Mouse (Mus musculus): ENCODE data around the gene Olfr1444. TPM values are rescaled to one million over a fixed set of nuclear protein-coding genes. Genes with fewer than 3 reads are reported as not detected.

Olfr1444 gene
- not detected in 2 replicates for polyA plus RNA-seq (2014; fragmentation: Nextera tagmentation; extraction: Ambion mirVana)

GRCm38 (mm10) chr19:12856983-12857382 lies at the start of gene Olfr1444:
Olfr1444 (plus strand) TSS chr19:12857283.
- H3K9ac ChIP-seq (replicated peaks; ENCODE audit: low read length) = no peak within 1 kb of the TSS
- no peaks in the 10 kb centered on the region for H3K36me3 ChIP-seq (replicated peaks; ENCODE audit: control insufficient read depth, insufficient read depth, low read depth, low read length)
- H3K9me3 ChIP-seq (replicated peaks; ENCODE audit: control insufficient read depth, low read length) = no peaks in the 10 kb centered on the region
- ATAC-seq (replicated peaks; ENCODE audit: insufficient number of reproducible peaks, low FRiP score, low TSS enrichment, low read depth) (no peak), DNase-seq (ENCODE audit: low spot score) (no peak)
- no peak within 1 kb of the TSS for H3K4me3 ChIP-seq (ENCODE audit: low read depth, low read length)
- WGBS = 32% methylated on average over 1 of the region's 1 CpGs
- H3K4me1 ChIP-seq (ENCODE audit: control insufficient read depth, insufficient read depth, low read length) = no peaks in the 10 kb centered on the region
- no peaks in the 10 kb centered on the region for H3K27me3 ChIP-seq (ENCODE audit: control insufficient read depth, insufficient read depth, low read length)
- no peak within 1 kb of the TSS for H3K4me2 ChIP-seq (ENCODE audit: low read depth, low read length)
- no peak within 1 kb of the TSS for H3K27ac ChIP-seq (replicated peaks; ENCODE audit: low read depth, low read length)

GRCm38 (mm10) chr19:12812644-12813364 lies 44.3 kb upstream of the Olfr1444 start:
- no peak overlapping the region for H3K9ac ChIP-seq (replicated peaks; ENCODE audit: low read length)
- 67% methylated on average over 1 of the region's 1 CpGs for WGBS
- no peaks in the 10 kb centered on the region for H3K36me3 ChIP-seq (replicated peaks; ENCODE audit: control insufficient read depth, insufficient read depth, low read depth, low read length)
- H3K4me2 ChIP-seq (ENCODE audit: low read depth, low read length) = no peak overlapping the region
- H3K4me1 ChIP-seq (ENCODE audit: control insufficient read depth, insufficient read depth, low read length) = no peaks in the 10 kb centered on the region
- no peaks in the 10 kb centered on the region for H3K9me3 ChIP-seq (replicated peaks; ENCODE audit: control insufficient read depth, low read length)
- H3K27ac ChIP-seq (replicated peaks; ENCODE audit: low read depth, low read length) = no peak overlapping the region
- no peaks in the 10 kb centered on the region for H3K27me3 ChIP-seq (ENCODE audit: control insufficient read depth, insufficient read depth, low read length)
- no peak for ATAC-seq (replicated peaks; ENCODE audit: insufficient number of reproducible peaks, low FRiP score, low TSS enrichment, low read depth)
- H3K4me3 ChIP-seq (ENCODE audit: low read depth, low read length) = no peak overlapping the region
- no peak for DNase-seq (ENCODE audit: low spot score)

- Histone ChIP-seq H3K27ac (replicated peaks; ENCODE audit: low read depth, low read length) (no peak overlapping the region), H3K4me2 (ENCODE audit: low read depth, low read length) (no peak overlapping the region), H3K9me3 (replicated peaks; ENCODE audit: control insufficient read depth, low read length) (no peaks in the 10 kb centered on the region), H3K4me3 (ENCODE audit: low read depth, low read length) (no peak overlapping the region), H3K36me3 (replicated peaks; ENCODE audit: control insufficient read depth, insufficient read depth, low read depth, low read length) (no peaks in the 10 kb centered on the region), H3K27me3 (ENCODE audit: control insufficient read depth, insufficient read depth, low read length) (no peaks in the 10 kb centered on the region), H3K4me1 (ENCODE audit: control insufficient read depth, insufficient read depth, low read length) (no peaks in the 10 kb centered on the region), H3K9ac (replicated peaks; ENCODE audit: low read length) (no peak overlapping the region)
- ATAC-seq (replicated peaks; ENCODE audit: insufficient number of reproducible peaks, low FRiP score, low TSS enrichment, low read depth) (no peak), DNase-seq (ENCODE audit: low spot score) (no peak)
- whole genome bisulfite sequencing = 77% methylated on average over 1 of the region's 1 CpGs
Measured at GRCm38 (mm10) chr19:12813883-12814282, 43.2 kb upstream of the Olfr1444 start.

GRCm38 (mm10) chr19:12818507-12818906 lies 38.6 kb upstream of the Olfr1444 start:
- ATAC-seq (replicated peaks; ENCODE audit: insufficient number of reproducible peaks, low FRiP score, low TSS enrichment, low read depth) (no peak), DNase-seq (ENCODE audit: low spot score) (no peak)
- WGBS = 94% methylated on average over 1 of the region's 1 CpGs
- no peaks in the 10 kb centered on the region for H3K27me3 ChIP-seq (ENCODE audit: control insufficient read depth, insufficient read depth, low read length)
- H3K36me3 ChIP-seq (replicated peaks; ENCODE audit: control insufficient read depth, insufficient read depth, low read depth, low read length) = no peaks in the 10 kb centered on the region
- no peak overlapping the region for H3K9ac ChIP-seq (replicated peaks; ENCODE audit: low read length)
- no peak overlapping the region for H3K4me3 ChIP-seq (ENCODE audit: low read depth, low read length)
- H3K4me2 ChIP-seq (ENCODE audit: low read depth, low read length) = no peak overlapping the region
- no peaks in the 10 kb centered on the region for H3K4me1 ChIP-seq (ENCODE audit: control insufficient read depth, insufficient read depth, low read length)
- H3K27ac ChIP-seq (replicated peaks; ENCODE audit: low read depth, low read length) = no peak overlapping the region
- H3K9me3 ChIP-seq (replicated peaks; ENCODE audit: control insufficient read depth, low read length) = no peaks in the 10 kb centered on the region

GRCm38 (mm10) chr19:12820383-12820782 lies 36.7 kb upstream of the Olfr1444 start:
- 31% methylated on average over 4 of the region's 4 CpGs for WGBS
- no peaks in the 10 kb centered on the region for H3K36me3 ChIP-seq (replicated peaks; ENCODE audit: control insufficient read depth, insufficient read depth, low read depth, low read length)
- no peaks in the 10 kb centered on the region for H3K4me1 ChIP-seq (ENCODE audit: control insufficient read depth, insufficient read depth, low read length)
- no peak overlapping the region for H3K9ac ChIP-seq (replicated peaks; ENCODE audit: low read length)
- H3K27ac ChIP-seq (replicated peaks; ENCODE audit: low read depth, low read length) = no peak overlapping the region
- peak; percentile 63 for DNase-seq (ENCODE audit: low spot score)
- no peaks in the 10 kb centered on the region for H3K27me3 ChIP-seq (ENCODE audit: control insufficient read depth, insufficient read depth, low read length)
- H3K4me2 ChIP-seq (ENCODE audit: low read depth, low read length) = no peak overlapping the region
- no peak overlapping the region for H3K4me3 ChIP-seq (ENCODE audit: low read depth, low read length)
- ATAC-seq (replicated peaks; ENCODE audit: insufficient number of reproducible peaks, low FRiP score, low TSS enrichment, low read depth) = no peak
- no peaks in the 10 kb centered on the region for H3K9me3 ChIP-seq (replicated peaks; ENCODE audit: control insufficient read depth, low read length)

GRCm38 (mm10) chr19:12824549-12824948 lies 32.5 kb upstream of the Olfr1444 start:
- Histone ChIP-seq H3K4me3 (ENCODE audit: low read depth, low read length) (no peak overlapping the region), H3K27ac (replicated peaks; ENCODE audit: low read depth, low read length) (no peak overlapping the region), H3K9ac (replicated peaks; ENCODE audit: low read length) (no peak overlapping the region), H3K27me3 (ENCODE audit: control insufficient read depth, insufficient read depth, low read length) (no peaks in the 10 kb centered on the region), H3K36me3 (replicated peaks; ENCODE audit: control insufficient read depth, insufficient read depth, low read depth, low read length) (no peaks in the 10 kb centered on the region), H3K9me3 (replicated peaks; ENCODE audit: control insufficient read depth, low read length) (no peaks in the 10 kb centered on the region), H3K4me1 (ENCODE audit: control insufficient read depth, insufficient read depth, low read length) (no peaks in the 10 kb centered on the region), H3K4me2 (ENCODE audit: low read depth, low read length) (no peak overlapping the region)
- DNase-seq (ENCODE audit: low spot score) (no peak), ATAC-seq (replicated peaks; ENCODE audit: insufficient number of reproducible peaks, low FRiP score, low TSS enrichment, low read depth) (no peak)
- WGBS = 64% methylated on average over 4 of the region's 4 CpGs

- H3K36me3 ChIP-seq (replicated peaks; ENCODE audit: control insufficient read depth, insufficient read depth, low read depth, low read length) = no peaks in the 10 kb centered on the region
- H3K27ac ChIP-seq (replicated peaks; ENCODE audit: low read depth, low read length) = no peak overlapping the region
- 65% methylated on average over 2 of the region's 2 CpGs for WGBS
- no peak overlapping the region for H3K4me2 ChIP-seq (ENCODE audit: low read depth, low read length)
- ATAC-seq (replicated peaks; ENCODE audit: insufficient number of reproducible peaks, low FRiP score, low TSS enrichment, low read depth) (no peak), DNase-seq (ENCODE audit: low spot score) (no peak)
- no peak overlapping the region for H3K9ac ChIP-seq (replicated peaks; ENCODE audit: low read length)
- no peaks in the 10 kb centered on the region for H3K9me3 ChIP-seq (replicated peaks; ENCODE audit: control insufficient read depth, low read length)
- no peak overlapping the region for H3K4me3 ChIP-seq (ENCODE audit: low read depth, low read length)
- no peaks in the 10 kb centered on the region for H3K4me1 ChIP-seq (ENCODE audit: control insufficient read depth, insufficient read depth, low read length)
- H3K27me3 ChIP-seq (ENCODE audit: control insufficient read depth, insufficient read depth, low read length) = no peaks in the 10 kb centered on the region
Measured at GRCm38 (mm10) chr19:12830823-12831430, 26.2 kb upstream of the Olfr1444 start.

GRCm38 (mm10) chr19:12831559-12831958 lies 25.5 kb upstream of the Olfr1444 start:
- H3K27me3 ChIP-seq (ENCODE audit: control insufficient read depth, insufficient read depth, low read length) = no peaks in the 10 kb centered on the region
- WGBS = 68% methylated on average over 1 of the region's 1 CpGs
- H3K4me2 ChIP-seq (ENCODE audit: low read depth, low read length) = no peak overlapping the region
- no peak overlapping the region for H3K9ac ChIP-seq (replicated peaks; ENCODE audit: low read length)
- no peaks in the 10 kb centered on the region for H3K4me1 ChIP-seq (ENCODE audit: control insufficient read depth, insufficient read depth, low read length)
- no peak overlapping the region for H3K27ac ChIP-seq (replicated peaks; ENCODE audit: low read depth, low read length)
- DNase-seq (ENCODE audit: low spot score) (no peak), ATAC-seq (replicated peaks; ENCODE audit: insufficient number of reproducible peaks, low FRiP score, low TSS enrichment, low read depth) (no peak)
- no peak overlapping the region for H3K4me3 ChIP-seq (ENCODE audit: low read depth, low read length)
- no peaks in the 10 kb centered on the region for H3K36me3 ChIP-seq (replicated peaks; ENCODE audit: control insufficient read depth, insufficient read depth, low read depth, low read length)
- no peaks in the 10 kb centered on the region for H3K9me3 ChIP-seq (replicated peaks; ENCODE audit: control insufficient read depth, low read length)

All from embryonic facial prominence, embryonic 11.5 days (tissue).